Mouse (Mus musculus) kidney, postnatal 0 days (tissue): ENCODE results near the gene Aurkaip1. TPM values are rescaled to one million over a fixed set of nuclear protein-coding genes. Genes with fewer than 3 reads are reported as not detected.

Source experiments
- ATAC-seq: fragments of 200-750 bp; cut with Nextera tagmentation; replicated peaks from 2 replicates; pipeline ENCODE4 v1.8.0; 2017; ENCODE audit warnings: low read depth, moderate number of reproducible peaks, moderate TSS enrichment, moderate library complexity; ENCODE audit not compliant: low FRiP score
- DNase-seq: peaks from one replicate; pipeline ENCODE4 v3.0.0-alpha.2; 2016; ENCODE audit warnings: low spot score
- H3K27ac ChIP-seq: fragments of 300-500 bp; sonication (generic); 2 replicates; pipeline ENCODE4 v1.5.1; 2014; ENCODE audit warnings: mild to moderate bottlenecking
- H3K27me3 ChIP-seq: fragments of 300-500 bp; sonication (generic); 2 replicates; pipeline ENCODE4 v1.6.1; 2014; ENCODE audit warnings: low read length, mixed read lengths; ENCODE audit not compliant: insufficient read depth
- H3K36me3 ChIP-seq: fragments of 300-500 bp; sonication (generic); 2 replicates; pipeline ENCODE4 v1.6.1; 2014; ENCODE audit warnings: low read length, mixed read lengths; ENCODE audit not compliant: insufficient read depth
- H3K4me1 ChIP-seq: fragments of 300-500 bp; sonication (generic); replicated peaks from 2 replicates; pipeline ENCODE4 v1.6.1; 2014; ENCODE audit warnings: antibody characterized with exemption, low read length, mixed read lengths; ENCODE audit not compliant: insufficient read depth
- H3K4me2 ChIP-seq: fragments of 300-500 bp; sonication (generic); 2 replicates; pipeline ENCODE4 v1.6.1; 2014; ENCODE audit warnings: mild to moderate bottlenecking, low read length, moderate library complexity, mixed read lengths
- H3K4me3 ChIP-seq: fragments of 300-500 bp; sonication (generic); replicated peaks from 2 replicates; pipeline ENCODE4 v1.5.1; 2014; ENCODE audit warnings: low read depth, low read length
- H3K9ac ChIP-seq: fragments of 300-500 bp; sonication (generic); 2 replicates; pipeline ENCODE4 v1.6.1; 2014; ENCODE audit warnings: low read depth, low read length
- H3K9me3 ChIP-seq: fragments of 300-500 bp; sonication (generic); replicated peaks from 2 replicates; pipeline ENCODE4 v1.6.1; 2016; ENCODE audit warnings: low read length, inconsistent platforms, mixed read lengths
- CTCF ChIP-seq: IDR thresholded peaks from 2 replicates; pipeline ENCODE4 v1.5.1; 2016; ENCODE audit warnings: antibody characterized with exemption, low read depth, mild to moderate bottlenecking, moderate library complexity
- WGBS: fragments of 180-500 bp; shearing (Covaris S2); extraction: QIAGEN DNeasy Blood & Tissue Kit; methylation state at CpG from one replicate; pipeline ENCODE4 v1.1.7; 2014; 5-methylcytosine and 5-hydroxymethylcytosine counted together
- polyA plus RNA-seq: library from polyadenylated mRNA; unstranded; fragments of >200 nt; fragmentation: Nextera tagmentation; extraction: Ambion mirVana; gene quantifications from 2 replicates; pipeline ENCODE4 v1.2.1, GENCODE M21; 2015

The Aurkaip1 gene
- polyA plus RNA-seq, 1 experiment from 2014 or later, result 169 TPM

DNA sequence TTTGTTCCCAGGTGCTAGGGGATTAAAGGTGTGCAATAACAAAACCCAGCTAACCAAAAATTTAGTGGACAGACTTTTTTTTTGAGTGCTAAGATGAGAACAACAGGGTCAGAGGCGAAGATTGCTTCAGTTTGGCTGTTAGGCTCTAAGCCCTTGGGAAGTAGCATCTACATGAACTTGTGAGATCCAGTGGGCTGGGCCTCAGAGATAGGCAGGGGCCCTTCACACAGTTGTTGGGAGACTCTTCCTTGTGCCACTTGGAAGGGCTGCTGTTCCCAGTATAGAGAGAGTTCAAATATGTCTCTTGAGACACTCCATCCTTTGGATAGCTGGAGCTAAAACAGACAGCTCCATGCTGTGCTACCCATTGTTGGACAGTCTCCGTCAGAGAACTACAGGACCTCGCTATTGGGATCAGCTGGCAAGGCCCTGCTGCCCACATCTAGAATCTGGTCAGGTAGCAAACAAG is 41.0 kb upstream of the Aurkaip1 start, which contains the start of gene Ankrd65:
Gene Ankrd65 (plus strand): TSS at position 419 of the 469 bp plus-strand sequence.
- WGBS, result 79% methylated on average over 3 of the region's 3 CpGs
- Histone ChIP-seq H3K9me3 (no peaks in the 10 kb centered on the region), H3K9ac (no peak within 1 kb of the TSS), H3K4me1 (0 out of 2 replicates have a peak, but pooled peaks cover 7% of the 10 kb centered on the region), H3K4me3 (no peak within 1 kb of the TSS), H3K4me2 (0 out of 2 replicates have a peak within 1 kb of the TSS, but pooled peaks have one; percentile 4), H3K36me3 (no peaks in the 10 kb centered on the region), H3K27me3 (no peaks in the 10 kb centered on the region), H3K27ac (no peak within 1 kb of the TSS; the same call in 1 of the 2 replicates)
- no peak for TF ChIP-seq CTCF
- ATAC-seq (no peak), DNase-seq (no peak)

DNA sequence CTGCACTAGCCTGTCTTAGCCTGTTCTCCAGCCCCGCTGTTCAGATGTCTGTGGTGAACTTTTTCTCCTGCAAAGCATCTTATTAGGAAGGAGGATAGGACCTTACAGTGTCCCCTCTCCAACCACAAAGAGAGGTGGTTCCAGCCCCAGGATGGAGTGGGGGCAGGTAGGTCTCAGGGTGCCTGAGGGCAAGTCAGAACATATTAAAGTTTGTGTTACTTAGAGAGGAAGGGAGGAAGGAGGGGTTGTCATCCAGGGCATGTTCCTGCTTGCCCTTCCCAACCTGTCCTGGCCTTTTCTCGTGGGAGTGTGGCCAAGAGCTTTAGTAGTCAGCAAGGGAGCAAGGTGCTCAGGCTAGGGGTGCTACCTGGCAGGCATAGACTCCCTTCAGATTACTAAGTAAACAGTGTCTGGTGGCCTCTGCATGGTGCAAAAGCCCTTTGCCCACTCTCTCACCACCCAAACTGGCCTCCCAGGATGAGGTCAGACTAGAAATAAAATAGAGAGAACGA is 40.4 kb upstream of the Aurkaip1 start:
- TF ChIP-seq CTCF, result no peak
- DNase-seq (no peak), ATAC-seq (peak; percentile 61)
- no peaks in the 10 kb centered on the region for H3K36me3 ChIP-seq
- 0 out of 2 replicates have a peak, but pooled peaks cover 7% of the 10 kb centered on the region for H3K4me1 ChIP-seq
- H3K27me3 ChIP-seq, result no peaks in the 10 kb centered on the region
- H3K9ac ChIP-seq, result no peak overlapping the region
- no peak overlapping the region; the same call in 1 of the 2 replicates for H3K27ac ChIP-seq
- 42% methylated on average over 3 of the region's 3 CpGs for WGBS
- no peaks in the 10 kb centered on the region for H3K9me3 ChIP-seq
- H3K4me2 ChIP-seq, result no peak overlapping the region
- H3K4me3 ChIP-seq, result no peak overlapping the region

DNA sequence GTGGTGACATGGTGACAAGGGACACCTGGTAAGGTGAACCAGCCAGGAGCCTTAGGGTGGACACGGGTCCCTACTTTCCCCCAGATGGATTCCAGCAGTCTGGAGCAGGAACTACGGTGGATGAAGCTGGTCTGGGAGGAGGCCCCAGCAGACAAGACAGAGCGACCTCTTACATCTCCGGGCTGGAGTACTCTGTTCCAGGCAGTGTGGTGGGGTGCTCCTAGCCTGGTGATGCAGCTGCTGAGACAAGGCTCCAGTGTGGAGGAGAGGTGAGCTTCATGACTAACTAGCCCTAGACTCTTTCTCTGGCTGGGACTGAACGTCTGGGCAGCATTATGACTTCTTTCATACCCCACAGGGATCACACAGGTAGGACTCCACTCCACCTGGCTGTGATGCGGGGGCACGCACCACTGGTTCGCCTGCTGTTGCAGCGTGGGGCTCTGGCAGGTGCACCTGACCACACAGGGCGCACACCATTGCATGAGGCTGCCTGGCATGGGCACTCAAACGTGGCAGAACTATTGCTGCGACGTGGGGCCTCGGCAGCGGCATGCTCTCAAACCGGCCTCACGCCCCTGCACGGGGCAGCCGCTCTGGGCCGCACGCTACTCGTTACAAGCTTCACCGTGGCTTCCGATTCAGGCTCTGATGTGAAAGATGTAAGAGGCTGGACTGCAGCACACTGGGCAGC is 39.7 kb upstream of the Aurkaip1 start:
- 29% methylated on average over 24 of the region's 24 CpGs for WGBS
- Histone ChIP-seq H3K27ac (no peak overlapping the region; the same call in 1 of the 2 replicates), H3K9ac (no peak overlapping the region), H3K4me2 (peak overlapping the region; percentile 4; the same call in 1 of the 2 replicates), H3K4me3 (no peak overlapping the region), H3K27me3 (no peaks in the 10 kb centered on the region), H3K4me1 (0 out of 2 replicates have a peak, but pooled peaks cover 7% of the 10 kb centered on the region), H3K36me3 (no peaks in the 10 kb centered on the region), H3K9me3 (no peaks in the 10 kb centered on the region)
- TF ChIP-seq CTCF, result no peak
- ATAC-seq (peak; percentile 75), DNase-seq (no peak)

DNA sequence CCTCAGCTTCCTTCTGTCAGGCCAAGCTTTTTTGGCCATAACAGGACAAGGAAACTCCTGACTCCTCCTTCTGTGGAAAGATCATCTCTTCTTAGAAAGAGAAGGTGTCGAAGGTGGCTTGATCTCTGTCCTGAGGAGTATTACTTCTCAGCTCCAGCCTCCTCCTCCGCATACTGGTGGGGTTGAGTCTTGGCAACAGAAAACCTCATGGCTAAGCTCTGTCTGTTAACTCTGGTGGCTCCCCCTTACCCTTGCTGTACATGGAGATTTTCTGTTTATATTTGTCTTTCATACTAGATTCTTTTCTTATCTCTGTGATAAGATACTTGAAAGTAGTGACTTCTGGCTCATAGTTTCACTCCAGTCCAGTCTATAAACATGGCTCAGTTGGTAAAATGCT is 37.3 kb upstream of the Aurkaip1 start:
- Histone ChIP-seq H3K4me1 (0 out of 2 replicates have a peak, but pooled peaks cover 7% of the 10 kb centered on the region), H3K4me2 (no peak overlapping the region), H3K9me3 (no peaks in the 10 kb centered on the region), H3K27me3 (no peaks in the 10 kb centered on the region), H3K9ac (no peak overlapping the region), H3K4me3 (no peak overlapping the region), H3K27ac (no peak overlapping the region), H3K36me3 (no peaks in the 10 kb centered on the region)
- no peak for DNase-seq
- no peak for ATAC-seq
- no peak for TF ChIP-seq CTCF
- WGBS, result 37% methylated on average over 2 of the region's 2 CpGs

DNA sequence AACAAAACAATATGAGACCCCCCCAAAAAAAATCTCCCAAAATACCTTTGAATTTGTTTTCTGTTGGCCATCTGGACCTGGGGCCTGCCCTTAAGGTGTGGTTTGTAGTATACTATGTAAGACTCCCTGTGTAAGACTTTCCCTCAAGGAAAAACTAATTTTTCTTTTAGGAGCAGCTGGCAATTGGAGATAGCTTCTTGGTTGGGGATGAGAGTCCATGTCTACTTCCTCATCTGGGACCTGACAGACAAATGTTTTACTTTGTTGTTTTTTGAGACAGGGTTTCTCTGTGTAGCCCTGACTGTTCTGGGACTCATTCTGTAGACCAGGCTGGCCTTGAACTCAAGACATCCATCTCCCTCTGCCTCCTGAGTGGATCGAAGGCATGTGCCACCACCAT is 29.0 kb upstream of the Aurkaip1 start:
- Histone ChIP-seq H3K27ac (no peak overlapping the region), H3K9ac (no peak overlapping the region), H3K4me1 (peaks cover 9% of the 10 kb centered on the region), H3K4me2 (no peak overlapping the region), H3K36me3 (0 out of 2 replicates have a peak, but pooled peaks cover 3% of the 10 kb centered on the region), H3K4me3 (no peak overlapping the region), H3K9me3 (no peaks in the 10 kb centered on the region), H3K27me3 (no peaks in the 10 kb centered on the region)
- TF ChIP-seq CTCF, result no peak
- ATAC-seq (no peak), DNase-seq (no peak)
- WGBS, result 92% methylated on average over 1 of the region's 1 CpGs

DNA sequence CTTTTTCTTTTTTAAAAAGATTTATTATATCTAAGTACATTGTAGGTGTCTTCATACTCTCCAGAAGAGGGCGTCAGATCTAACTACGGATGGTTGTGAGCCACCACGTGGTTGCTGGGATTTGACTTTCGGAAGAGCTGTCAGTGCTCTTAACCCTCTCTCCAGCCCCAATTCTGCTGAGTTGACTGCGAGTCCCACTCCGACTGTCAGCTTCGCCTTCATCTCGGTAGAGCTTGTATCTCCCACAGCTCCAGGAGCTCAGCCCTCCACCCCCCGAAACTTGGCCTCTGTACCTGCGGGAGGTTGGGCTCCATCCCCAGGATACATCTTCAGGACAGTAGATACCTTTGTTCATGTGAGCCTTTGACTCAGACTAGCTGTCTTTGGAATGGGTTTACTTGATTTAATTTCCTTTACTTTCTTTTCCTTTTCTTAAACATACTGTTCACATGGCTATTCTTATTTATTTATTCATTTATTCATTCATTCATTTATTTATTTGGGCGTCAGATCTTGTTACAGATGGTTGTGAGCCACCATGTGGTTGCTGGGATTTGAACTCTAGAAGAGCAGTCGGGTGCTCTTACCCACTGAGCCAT is 28.2 kb upstream of the Aurkaip1 start, which contains the start of gene Mrpl20:
Gene Mrpl20 (plus strand): TSS at position 138 of the 599 bp plus-strand sequence.
- WGBS, result 13% methylated on average over 12 of the region's 12 CpGs
- peak; percentile 58 for DNase-seq
- Histone ChIP-seq H3K27ac (peak within 1 kb of the TSS; percentile 81), H3K36me3 (peaks cover 9% of the 10 kb centered on the region; the same call in 1 of the 2 replicates), H3K4me1 (peaks cover 9% of the 10 kb centered on the region), H3K9me3 (no peaks in the 10 kb centered on the region), H3K4me2 (peak within 1 kb of the TSS; percentile 80), H3K9ac (peak within 1 kb of the TSS; percentile 90), H3K4me3 (peak within 1 kb of the TSS; percentile 90), H3K27me3 (no peaks in the 10 kb centered on the region)
- peak; percentile 42; the same call in 1 of the 2 replicates for TF ChIP-seq CTCF
- no peak; the same call in 1 of the 2 replicates for ATAC-seq
